In genomic region chr16:38619054-38619453, GRCm38 (mm10) we compare ENCODE assay signal across 9 mouse cellular contexts.
A peak's percentile ranks its signal among the peaks of the same experiment; 100 is the strongest.
DNase-seq lines count a peak whose midpoint lies in the region; TF ChIP-seq lines count a peak whose summit lies in the region.
"Had no signal": no experiment of that assay in that cellular context is flagged by ENCODE, and none has a peak within 500 bp of the region (broad histone marks: within the 10 kb centered on the region; RNA-seq: fewer than 3 reads in every experiment).

No protein-coding gene starts in this region.

- no peaks in the 10 kb centered on the region; a peak in 2 of 4 replicates for H3K27me3 ChIP-seq in MEL (ENCODE audit: control insufficient read depth in 1 of 2, insufficient read depth in 2 of 2, low read length in 2 of 2)

- no peaks in the 10 kb centered on the region for H3K4me1 ChIP-seq in MEL (ENCODE audit: control insufficient read depth in 1 of 2, insufficient read depth in 2 of 2, low read length in 2 of 2)
- H3K4me1 ChIP-seq in bone marrow macrophage, adult 2 months (ENCODE audit: control insufficient read depth, insufficient read depth, low read length), result no peaks in the 10 kb centered on the region
- no peaks in the 10 kb centered on the region for H3K4me1 ChIP-seq in embryonic fibroblast, embryonic 13.5 days (ENCODE audit: control insufficient read depth, insufficient read depth, low read length)

- TF ChIP-seq EP300 in MEL (IDR thresholded peaks at IDR 0.05; ENCODE audit: low read depth in 1 of 2, low read length in 2 of 2), result no peak

- H3K4me3 ChIP-seq in MEL (ENCODE audit: control insufficient read depth in 1 of 2, insufficient read depth in 1 of 2, low read depth in 2 of 2, low read length in 2 of 2), result no peak overlapping the region
- no peak overlapping the region for H3K4me3 ChIP-seq in bone marrow macrophage, adult 2 months (ENCODE audit: insufficient read depth, low read length)
- H3K4me3 ChIP-seq in embryonic fibroblast, embryonic 13.5 days (ENCODE audit: insufficient read depth, low read length), result no peak overlapping the region

- TF ChIP-seq CTCF in MEL (IDR thresholded peaks at IDR 0.05 in 2 of 3, conservative IDR thresholded peaks at IDR 0.05 in 1 of 3; ENCODE audit: control insufficient read depth in 1 of 3, insufficient read depth in 1 of 3, low read depth in 2 of 3, low read length in 3 of 3, poor library complexity in 1 of 3, severe bottlenecking in 1 of 3), result peak; percentile 70 to 82 (median 73)
- peak; percentile 63 for TF ChIP-seq CTCF in bone marrow macrophage, adult 2 months (IDR thresholded peaks at IDR 0.05; ENCODE audit: low read depth, low read length)
- TF ChIP-seq CTCF in embryonic fibroblast, embryonic 13.5 days (IDR thresholded peaks at IDR 0.05; ENCODE audit: borderline replicate concordance, insufficient read depth, low read length), result peak; percentile 61

- no peak overlapping the region for H3K9ac ChIP-seq in MEL (ENCODE audit: control insufficient read depth, low read depth, low read length, poor library complexity, severe bottlenecking)

- peak; percentile 50 for DNase-seq in MEL (ENCODE audit: low read depth, low spot score)
- DNase-seq in heart, postnatal 10 days, result peak; percentile 83 to 92
- DNase-seq in layer of hippocampus, adult 18-20 months (ENCODE audit: low spot score in 2 of 2), result peak; percentile 68 to 92
- DNase-seq in lung, postnatal 10 days, result peak; percentile 89
- peak; percentile 68 for DNase-seq in ovary, postnatal 36 days (ENCODE audit: low spot score)
- DNase-seq in thymus, postnatal 4 days, result peak; percentile 84

- TF ChIP-seq RAD21 in MEL (IDR thresholded peaks at IDR 0.05; ENCODE audit: low read depth, low read length), result peak; percentile 28

- no peak for TF ChIP-seq POLR2A in MEL (IDR thresholded peaks at IDR 0.05; ENCODE audit: control insufficient read depth in 1 of 2, insufficient read depth in 1 of 2, low read depth in 1 of 2, low read length in 2 of 2, poor library complexity in 1 of 2)
- TF ChIP-seq POLR2A in bone marrow macrophage, adult 2 months (IDR thresholded peaks at IDR 0.05; ENCODE audit: borderline replicate concordance, low read depth, low read length), result no peak
- TF ChIP-seq POLR2A in embryonic fibroblast, embryonic 13.5 days (IDR thresholded peaks at IDR 0.05; ENCODE audit: low read depth, low read length), result no peak

- no peaks in the 10 kb centered on the region for H3K36me3 ChIP-seq in MEL (ENCODE audit: control insufficient read depth in 1 of 2, insufficient read depth in 2 of 2, low read length in 2 of 2)

- no peak overlapping the region for H3K27ac ChIP-seq in MEL (ENCODE audit: control insufficient read depth, low read depth, low read length)
- no peak overlapping the region for H3K27ac ChIP-seq in bone marrow macrophage, adult 2 months (ENCODE audit: insufficient read depth, low read depth, low read length)
- H3K27ac ChIP-seq in embryonic fibroblast, embryonic 13.5 days (ENCODE audit: insufficient read depth, low read length), result no peak overlapping the region
- H3K27ac ChIP-seq: macrophage had no signal

- no peaks in the 10 kb centered on the region for H3K9me3 ChIP-seq in MEL (replicated peaks; ENCODE audit: insufficient read depth, low read length)

- intact Hi-C loops in heart, postnatal 10 days (cut with DNase I), result no loop called here

- H3K79me2 ChIP-seq in MEL (ENCODE audit: control insufficient read depth, insufficient read depth, low read length, poor library complexity), result no peaks in the 10 kb centered on the region

TF ChIP-seq in MEL, 35 proteins besides CTCF, POLR2A, EP300 and RAD21:
- TF ChIP-seq MEF2A (IDR thresholded peaks at IDR 0.05; ENCODE audit: extremely low read depth, insufficient replicate concordance, low read depth, low read length, poor library complexity, severe bottlenecking) (no peak), ZNF384 (IDR thresholded peaks at IDR 0.05; ENCODE audit: low read depth, low read length) (no peak), SMC3 (IDR thresholded peaks at IDR 0.05; ENCODE audit: low read depth, low read length) (peak; percentile 67)
